Mouse (Mus musculus): ENCODE measurements around the gene Epb41l3.

DNA sequence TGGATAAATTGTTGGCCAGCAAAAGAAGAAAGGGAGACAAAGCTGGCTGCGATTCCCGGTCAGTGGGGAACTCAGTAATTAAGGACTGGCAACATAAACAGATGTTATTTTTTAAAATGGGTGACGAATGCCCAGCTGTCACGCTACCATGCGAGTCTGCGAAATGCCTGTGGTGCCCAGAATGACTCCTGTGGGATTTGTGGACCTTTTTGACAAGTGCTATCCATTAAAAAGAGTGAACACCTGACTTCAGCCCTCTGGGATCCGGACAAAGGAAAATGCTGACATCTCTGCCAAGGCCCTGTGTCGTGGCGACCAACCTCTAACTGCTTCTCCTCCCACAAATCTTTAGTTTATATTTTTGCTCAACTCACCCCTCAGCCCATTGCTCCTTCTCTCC, 232.2 kb downstream of the Epb41l3 start:
- TF ChIP-seq CTCF (IDR thresholded peaks at IDR 0.05; ENCODE audit: extremely low read depth, insufficient read depth, insufficient read length, insufficient replicate concordance), result no peak
- TF ChIP-seq POLR2A (IDR thresholded peaks at IDR 0.05; ENCODE audit: low read depth, low read length), result no peak
